Mouse (Mus musculus) limb, embryonic 11.5 days (tissue): ENCODE results near the gene Capn3. TPM values are rescaled to one million over a fixed set of nuclear protein-coding genes. Genes with fewer than 3 reads are reported as not detected.

Source experiments
- ATAC-seq: fragments of 200-750 bp; cut with Nextera tagmentation; 2 replicates; pipeline ENCODE4 v1.8.0; 2017; ENCODE audit warnings: low read depth; ENCODE audit not compliant: insufficient number of reproducible peaks, low FRiP score, low TSS enrichment
- DNase-seq: peaks from one replicate; pipeline ENCODE4 v3.0.0-alpha.2; 2015; ENCODE audit warnings: low spot score
- H3K27ac ChIP-seq: fragments of 300-500 bp; sonication (generic); replicated peaks from 2 replicates; pipeline ENCODE4 v1.5.1; 2014; ENCODE audit warnings: low read depth, mild to moderate bottlenecking, low read length
- H3K27me3 ChIP-seq: fragments of 300-500 bp; sonication (generic); 2 replicates; pipeline ENCODE4 v1.6.1; 2014; ENCODE audit warnings: mild to moderate bottlenecking, low read length, mixed read lengths; ENCODE audit not compliant: control insufficient read depth, insufficient read depth
- H3K36me3 ChIP-seq: fragments of 300-500 bp; sonication (generic); 2 replicates; pipeline ENCODE4 v1.6.1; 2014; ENCODE audit warnings: mild to moderate bottlenecking, low read length, moderate library complexity, mixed read lengths; ENCODE audit not compliant: control insufficient read depth, insufficient read depth
- H3K4me1 ChIP-seq: fragments of 300-500 bp; sonication (generic); 2 replicates; pipeline ENCODE4 v1.6.1; 2014; ENCODE audit warnings: low read length, mixed read lengths; ENCODE audit not compliant: control insufficient read depth, insufficient read depth
- H3K4me2 ChIP-seq: fragments of 300-500 bp; sonication (generic); 2 replicates; pipeline ENCODE4 v1.6.1; 2014; ENCODE audit warnings: low read depth, mild to moderate bottlenecking, moderate library complexity; ENCODE audit not compliant: severe bottlenecking
- H3K4me3 ChIP-seq: fragments of 300-500 bp; sonication (generic); 2 replicates; pipeline ENCODE4 v1.5.1; 2014; ENCODE audit warnings: low read depth, low read length
- H3K9ac ChIP-seq: fragments of 300-500 bp; sonication (generic); 2 replicates; pipeline ENCODE4 v1.6.1; 2014; ENCODE audit warnings: mild to moderate bottlenecking, low read length
- H3K9me3 ChIP-seq: fragments of 300-500 bp; sonication (generic); 2 replicates; pipeline ENCODE4 v1.6.1; 2016; ENCODE audit warnings: low read length; ENCODE audit not compliant: control insufficient read depth
- WGBS: fragments of 180-500 bp; shearing (Covaris S2); extraction: QIAGEN DNeasy Blood & Tissue Kit; methylation state at CpG from one replicate; pipeline ENCODE4 v1.1.7; 2014; 5-methylcytosine and 5-hydroxymethylcytosine counted together
- polyA plus RNA-seq: library from polyadenylated mRNA; unstranded; fragments of >200 nt; fragmentation: Nextera tagmentation; extraction: Ambion mirVana; gene quantifications from 2 replicates; pipeline ENCODE4 v1.2.1, GENCODE M21; 2014

Capn3 gene
- polyA plus RNA-seq, 1 experiment from 2014 or later, result 0.95 TPM

DNA sequence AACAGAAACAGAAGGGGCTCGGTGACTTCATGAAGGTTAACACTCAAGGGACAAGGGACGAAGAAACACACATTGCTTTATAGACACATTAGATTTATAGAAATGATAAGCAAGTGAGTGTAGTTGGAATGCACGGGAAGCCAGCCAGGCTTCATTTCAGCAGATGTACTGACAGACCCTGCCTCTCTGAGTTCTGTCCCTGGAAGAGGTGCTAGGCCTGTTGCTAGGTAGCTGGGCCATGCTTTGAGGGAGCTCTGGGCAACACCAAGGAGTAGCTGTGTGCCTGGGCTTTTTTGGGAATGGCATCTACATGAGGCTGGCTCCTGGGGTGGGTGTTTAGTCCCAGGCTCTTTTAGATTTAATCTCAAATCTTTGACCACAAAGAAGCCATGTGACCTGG lies 40.7 kb downstream of the Capn3 start:
- 85% methylated on average over 3 of the region's 3 CpGs for WGBS
- no peaks in the 10 kb centered on the region for H3K9me3 ChIP-seq
- H3K9ac ChIP-seq, result no peak overlapping the region
- DNase-seq (no peak), ATAC-seq (no peak)
- no peak overlapping the region for H3K4me3 ChIP-seq
- no peaks in the 10 kb centered on the region for H3K27me3 ChIP-seq
- H3K36me3 ChIP-seq, result no peaks in the 10 kb centered on the region
- H3K4me2 ChIP-seq, result no peak overlapping the region
- H3K4me1 ChIP-seq, result no peaks in the 10 kb centered on the region
- H3K27ac ChIP-seq, result no peak overlapping the region

DNA sequence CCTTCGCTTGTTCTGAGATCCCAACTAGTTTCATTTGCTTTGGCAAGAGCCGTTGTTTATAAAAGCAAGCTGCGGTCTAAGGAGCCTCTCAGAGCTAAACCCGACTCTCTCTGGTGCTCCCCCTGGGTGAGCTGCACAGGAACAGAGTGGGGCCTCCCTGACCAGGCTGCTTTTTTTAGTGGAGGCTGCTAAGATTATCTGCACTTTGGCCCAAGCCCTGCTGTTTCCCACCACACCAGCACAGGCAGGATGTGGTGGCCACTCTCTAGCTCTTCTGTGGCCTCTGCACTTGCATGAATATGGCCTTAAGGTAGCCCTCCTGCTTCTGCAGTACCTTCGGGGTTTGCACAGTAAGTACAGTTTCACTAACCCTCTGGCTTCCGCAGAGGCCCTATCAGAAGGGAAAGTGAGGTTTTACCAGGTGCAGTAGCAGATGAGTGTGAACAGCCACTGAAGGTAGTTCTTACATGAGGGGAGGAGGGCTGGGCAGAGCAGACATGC lies 44.2 kb downstream of the Capn3 start:
- 73% methylated on average over 6 of the region's 6 CpGs for WGBS
- no peak overlapping the region for H3K4me2 ChIP-seq
- DNase-seq, result no peak
- H3K27ac ChIP-seq, result no peak overlapping the region
- H3K9ac ChIP-seq, result no peak overlapping the region
- ATAC-seq, result no peak
- H3K9me3 ChIP-seq, result no peaks in the 10 kb centered on the region
- no peak overlapping the region for H3K4me3 ChIP-seq
- no peaks in the 10 kb centered on the region; the same call in 1 of the 2 replicates for H3K36me3 ChIP-seq
- H3K27me3 ChIP-seq, result no peaks in the 10 kb centered on the region
- H3K4me1 ChIP-seq, result no peaks in the 10 kb centered on the region

DNA sequence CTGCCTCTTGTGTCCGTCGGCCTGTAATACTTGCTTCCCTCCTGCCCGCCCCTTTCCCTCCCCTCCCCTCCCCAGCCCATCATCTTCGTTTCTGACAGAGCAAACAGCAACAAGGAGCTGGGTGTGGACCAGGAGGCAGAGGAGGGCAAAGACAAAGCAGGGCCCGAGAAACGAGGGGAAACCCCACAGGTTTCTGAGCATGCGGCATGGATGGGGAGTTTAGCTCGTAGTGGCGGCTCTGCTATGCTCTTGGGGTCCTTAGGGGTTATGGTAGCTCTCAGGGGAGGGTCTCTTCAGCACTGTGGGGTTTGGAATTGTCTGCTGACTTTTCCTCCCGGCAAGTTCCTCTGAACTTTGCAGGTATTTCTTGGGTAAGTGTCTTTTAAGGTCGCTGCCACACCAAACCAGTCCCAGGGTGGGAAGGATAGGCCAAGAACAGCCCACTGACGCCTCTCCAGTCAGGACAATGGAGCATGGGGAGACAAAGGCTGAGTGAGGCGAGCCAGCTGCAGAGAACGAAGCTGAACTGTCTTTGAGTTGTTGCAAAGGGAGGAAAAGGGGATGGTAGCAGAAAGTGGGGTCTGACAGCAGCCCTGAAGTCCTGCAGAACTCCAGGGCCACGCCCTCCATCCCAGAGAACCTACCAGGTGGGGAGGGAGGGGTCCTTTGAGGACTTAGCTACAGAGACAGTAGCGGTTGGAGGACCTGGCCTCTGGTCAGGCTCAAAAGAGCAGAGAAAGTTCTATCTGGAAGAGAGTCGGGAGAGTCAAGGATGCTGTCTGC lies 45.5 kb downstream of the Capn3 start:
- H3K4me1 ChIP-seq, result no peaks in the 10 kb centered on the region
- no peak overlapping the region for H3K9ac ChIP-seq
- H3K36me3 ChIP-seq, result peaks cover 2% of the 10 kb centered on the region; the same call in 1 of the 2 replicates
- no peak overlapping the region for H3K4me2 ChIP-seq
- DNase-seq (no peak), ATAC-seq (no peak)
- H3K9me3 ChIP-seq, result no peaks in the 10 kb centered on the region
- H3K4me3 ChIP-seq, result no peak overlapping the region
- no peak overlapping the region for H3K27ac ChIP-seq
- 52% methylated on average over 17 of the region's 17 CpGs for WGBS
- H3K27me3 ChIP-seq, result no peaks in the 10 kb centered on the region

DNA sequence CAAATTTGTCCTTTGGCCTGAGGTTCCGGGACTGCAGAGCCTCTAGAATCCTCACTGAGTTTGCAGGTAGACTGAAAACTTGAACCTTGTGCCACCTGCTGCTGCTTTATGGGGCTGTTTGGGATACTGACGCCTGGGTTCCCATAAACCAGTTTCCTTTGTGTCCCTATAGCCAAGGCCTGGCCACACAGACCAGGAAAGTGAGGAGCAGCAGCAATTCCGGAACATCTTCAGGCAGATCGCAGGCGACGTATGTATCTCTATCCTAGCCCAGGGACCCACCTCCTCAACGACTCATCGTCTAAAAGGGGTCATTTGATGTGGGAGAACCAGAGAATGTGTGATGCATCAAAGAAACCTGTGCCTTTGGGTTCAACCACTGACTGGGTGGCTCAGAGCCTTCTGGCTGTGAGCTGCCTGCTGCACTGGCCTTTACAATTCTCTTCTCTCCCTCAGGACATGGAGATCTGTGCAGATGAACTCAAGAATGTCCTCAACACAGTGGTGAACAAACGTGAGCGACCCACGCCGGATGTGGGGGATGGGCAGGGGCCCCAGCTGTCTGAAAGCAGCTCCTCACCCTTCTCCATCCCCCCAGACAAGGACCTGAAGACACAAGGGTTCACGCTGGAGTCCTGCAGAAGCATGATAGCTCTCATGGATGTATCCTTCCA lies 46.2 kb downstream of the Capn3 start:
- ATAC-seq (no peak), DNase-seq (no peak)
- Histone ChIP-seq H3K4me1 (no peaks in the 10 kb centered on the region), H3K27me3 (no peaks in the 10 kb centered on the region), H3K4me3 (no peak overlapping the region), H3K27ac (no peak overlapping the region), H3K9me3 (no peaks in the 10 kb centered on the region), H3K9ac (no peak overlapping the region), H3K4me2 (no peak overlapping the region), H3K36me3 (peaks cover 5% of the 10 kb centered on the region; the same call in 1 of the 2 replicates)
- WGBS, result 65% methylated on average over 13 of the region's 13 CpGs

DNA sequence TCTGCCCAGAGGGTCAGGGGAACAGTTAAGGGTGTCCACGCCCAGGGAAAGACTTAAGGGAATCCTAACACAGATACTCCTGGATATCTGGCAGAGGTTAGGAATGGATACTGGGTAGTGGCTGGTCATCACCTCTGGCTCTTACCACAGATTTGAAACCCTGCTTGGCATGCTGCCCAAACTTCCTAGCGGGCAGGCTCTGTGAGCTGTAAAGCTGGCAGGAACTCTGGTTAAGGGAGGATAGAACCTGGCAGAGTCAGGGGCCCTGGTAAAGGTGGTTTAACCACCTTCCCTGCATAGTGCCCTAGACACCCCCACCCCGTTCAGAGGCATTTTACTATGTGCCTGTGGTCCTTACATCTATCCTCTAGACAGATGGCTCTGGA lies 46.8 kb downstream of the Capn3 start:
- Histone ChIP-seq H3K9ac (no peak overlapping the region), H3K4me2 (no peak overlapping the region), H3K27ac (no peak overlapping the region; the same call in 1 of the 2 replicates), H3K9me3 (no peaks in the 10 kb centered on the region), H3K4me1 (no peaks in the 10 kb centered on the region), H3K4me3 (no peak overlapping the region), H3K27me3 (no peaks in the 10 kb centered on the region), H3K36me3 (peaks cover 5% of the 10 kb centered on the region; the same call in 1 of the 2 replicates)
- DNase-seq, result no peak
- no peak for ATAC-seq
- 68% methylated on average over 3 of the region's 3 CpGs for WGBS

DNA sequence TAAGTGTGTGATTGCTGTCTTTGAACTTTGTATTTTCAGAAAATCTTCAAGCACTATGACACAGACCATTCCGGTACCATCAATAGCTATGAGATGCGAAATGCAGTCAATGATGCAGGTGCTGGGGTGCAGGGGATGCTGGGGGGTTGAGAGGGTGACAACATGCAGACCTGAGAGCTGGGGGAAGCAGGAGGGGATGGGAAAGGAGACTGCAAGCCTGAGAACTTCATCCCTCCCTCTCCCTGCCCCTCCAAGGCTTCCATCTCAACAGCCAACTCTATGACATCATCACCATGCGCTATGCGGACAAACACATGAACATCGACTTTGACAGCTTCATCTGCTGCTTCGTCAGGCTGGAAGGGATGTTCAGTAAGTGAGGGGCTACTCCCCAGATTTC lies 47.3 kb downstream of the Capn3 start:
- H3K4me1 ChIP-seq, result no peaks in the 10 kb centered on the region
- H3K9me3 ChIP-seq, result no peaks in the 10 kb centered on the region
- no peak overlapping the region for H3K9ac ChIP-seq
- H3K27ac ChIP-seq, result no peak overlapping the region
- no peaks in the 10 kb centered on the region for H3K27me3 ChIP-seq
- WGBS, result 90% methylated on average over 6 of the region's 6 CpGs
- DNase-seq (no peak), ATAC-seq (no peak)
- no peak overlapping the region for H3K4me2 ChIP-seq
- H3K4me3 ChIP-seq, result no peak overlapping the region
- peaks cover 5% of the 10 kb centered on the region; the same call in 1 of the 2 replicates for H3K36me3 ChIP-seq

DNA sequence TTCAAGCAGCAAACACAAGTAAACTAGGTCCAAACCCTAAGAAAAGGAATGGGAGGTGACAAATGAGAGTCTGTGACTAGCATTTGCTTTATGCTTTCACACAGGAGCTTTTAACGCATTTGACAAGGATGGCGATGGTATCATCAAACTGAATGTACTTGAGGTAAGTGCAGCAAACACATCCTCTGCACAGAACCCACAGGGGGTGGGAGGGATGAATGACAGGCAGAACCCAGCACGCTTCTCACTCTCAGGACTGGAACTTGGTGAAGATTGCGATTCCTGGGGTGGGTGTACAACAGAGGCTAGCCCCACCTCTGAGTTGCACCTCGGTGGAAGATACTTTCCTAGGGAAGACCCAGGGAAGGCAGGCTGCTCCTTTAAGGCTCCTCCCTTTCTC lies 48.2 kb downstream of the Capn3 start:
- Histone ChIP-seq H3K4me2 (no peak overlapping the region), H3K9ac (no peak overlapping the region), H3K4me3 (no peak overlapping the region), H3K27me3 (no peaks in the 10 kb centered on the region), H3K27ac (no peak overlapping the region), H3K9me3 (no peaks in the 10 kb centered on the region), H3K4me1 (no peaks in the 10 kb centered on the region), H3K36me3 (peaks cover 5% of the 10 kb centered on the region; the same call in 1 of the 2 replicates)
- no peak for ATAC-seq
- WGBS, result 84% methylated on average over 5 of the region's 5 CpGs
- no peak for DNase-seq

DNA sequence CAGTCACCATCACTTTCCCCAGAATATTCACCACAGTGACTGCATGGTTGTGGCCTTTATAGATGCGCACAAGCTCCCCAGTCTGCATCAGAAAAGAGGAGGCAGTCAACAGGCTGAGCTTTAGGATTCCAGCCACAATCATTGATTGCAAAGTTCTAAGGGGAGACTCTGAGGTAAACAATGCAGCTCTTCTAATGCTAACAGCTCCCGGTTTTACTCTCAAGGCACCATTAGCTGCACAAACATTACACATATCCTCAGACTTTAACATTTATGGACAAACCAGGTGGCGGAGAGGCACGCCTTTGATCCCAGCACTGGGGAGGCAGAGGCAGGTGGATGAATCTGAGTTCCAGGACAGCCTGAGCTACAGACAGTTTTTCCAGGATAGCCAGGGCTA lies 58.4 kb downstream of the Capn3 start:
- no peak overlapping the region for H3K4me3 ChIP-seq
- H3K36me3 ChIP-seq, result peaks cover 16% of the 10 kb centered on the region
- no peaks in the 10 kb centered on the region for H3K27me3 ChIP-seq
- H3K4me1 ChIP-seq, result no peaks in the 10 kb centered on the region
- H3K4me2 ChIP-seq, result no peak overlapping the region
- 88% methylated on average over 4 of the region's 4 CpGs for WGBS
- no peak for DNase-seq
- no peak overlapping the region for H3K27ac ChIP-seq
- no peak overlapping the region for H3K9ac ChIP-seq
- ATAC-seq, result no peak
- H3K9me3 ChIP-seq, result no peaks in the 10 kb centered on the region
